Mouse (Mus musculus) embryonic facial prominence, embryonic 15.5 days (tissue): ENCODE data around the gene Mfap2. TPM values are rescaled to one million over a fixed set of nuclear protein-coding genes. Genes with fewer than 3 reads are reported as not detected.

Experiments used
- ATAC-seq: fragments of 200-750 bp; cut with Nextera tagmentation; 2 replicates; pipeline ENCODE4 v1.8.0; 2017; ENCODE audit warnings: low read depth, moderate TSS enrichment; ENCODE audit not compliant: insufficient number of reproducible peaks, low FRiP score, low TSS enrichment
- H3K27ac ChIP-seq: fragments of 300-500 bp; sonication (generic); replicated peaks from 2 replicates; pipeline ENCODE4 v1.5.1; 2015; ENCODE audit warnings: mild to moderate bottlenecking, inconsistent platforms
- H3K27me3 ChIP-seq: fragments of 300-500 bp; sonication (generic); 2 replicates; pipeline ENCODE4 v1.6.1; 2015; ENCODE audit warnings: inconsistent platforms
- H3K36me3 ChIP-seq: fragments of 300-500 bp; sonication (generic); 2 replicates; pipeline ENCODE4 v1.6.1; 2015; ENCODE audit warnings: mild to moderate bottlenecking, inconsistent platforms
- H3K4me1 ChIP-seq: fragments of 300-500 bp; sonication (generic); 2 replicates; pipeline ENCODE4 v1.6.1; 2015; ENCODE audit warnings: inconsistent platforms
- H3K4me2 ChIP-seq: fragments of 300-500 bp; sonication (generic); replicated peaks from 2 replicates; pipeline ENCODE4 v1.6.1; 2015; ENCODE audit warnings: mild to moderate bottlenecking, inconsistent platforms
- H3K4me3 ChIP-seq: fragments of 300-500 bp; sonication (generic); replicated peaks from 2 replicates; pipeline ENCODE4 v1.5.1; 2015; ENCODE audit warnings: mild to moderate bottlenecking, inconsistent platforms
- H3K9ac ChIP-seq: fragments of 300-500 bp; sonication (generic); 2 replicates; pipeline ENCODE4 v1.6.1; 2015; ENCODE audit warnings: inconsistent platforms
- H3K9me3 ChIP-seq: fragments of 300-500 bp; sonication (generic); replicated peaks from 2 replicates; pipeline ENCODE4 v1.6.1; 2016; ENCODE audit warnings: inconsistent platforms
- WGBS: fragments of 180-500 bp; shearing (Covaris S2); methylation state at CpG from one replicate; pipeline ENCODE4 v1.1.7; 2015; 5-methylcytosine and 5-hydroxymethylcytosine counted together
- polyA plus RNA-seq: library from polyadenylated mRNA; unstranded; fragments of >200 nt; fragmentation: Nextera tagmentation; extraction: Ambion mirVana; gene quantifications from 2 replicates; pipeline ENCODE4 v1.2.1, GENCODE M21; 2015

Mfap2 gene
- polyA plus RNA-seq, 1 experiment from 2014 or later = 969 TPM

DNA sequence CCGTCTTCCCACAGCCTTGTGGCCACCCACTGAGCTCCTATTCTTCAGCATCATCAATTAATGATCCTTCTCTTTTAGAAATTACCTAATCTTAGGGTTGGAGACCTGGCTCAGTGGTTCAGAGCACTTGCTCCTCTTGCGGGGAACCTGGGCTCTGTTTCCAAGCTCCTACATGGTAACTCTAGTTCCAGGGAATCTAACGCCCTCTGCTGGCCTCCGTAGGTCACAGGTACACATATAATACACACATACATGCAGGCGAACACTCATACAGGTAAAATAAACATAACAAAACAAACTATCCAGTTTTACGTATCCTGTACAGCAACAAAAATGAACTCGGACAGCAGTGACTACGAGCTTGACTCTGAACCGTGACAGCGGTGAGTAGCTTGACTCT is 46.8 kb downstream of the Mfap2 start:
- ATAC-seq = no peak
- Histone ChIP-seq H3K9me3 (no peaks in the 10 kb centered on the region), H3K27ac (no peak overlapping the region), H3K4me1 (peaks cover 39% of the 10 kb centered on the region), H3K27me3 (no peaks in the 10 kb centered on the region), H3K4me3 (no peak overlapping the region), H3K36me3 (peaks cover 20% of the 10 kb centered on the region), H3K9ac (no peak overlapping the region), H3K4me2 (no peak overlapping the region)
- 93% methylated on average over 10 of the region's 10 CpGs for WGBS

GRCm38 (mm10) chr4:141058835-141059234 is 48.6 kb downstream of the Mfap2 start:
- H3K4me2 ChIP-seq = no peak overlapping the region
- no peak overlapping the region for H3K27ac ChIP-seq
- WGBS = 81% methylated on average over 9 of the region's 9 CpGs
- H3K9me3 ChIP-seq = no peaks in the 10 kb centered on the region
- H3K4me1 ChIP-seq = peaks cover 28% of the 10 kb centered on the region
- ATAC-seq = no peak
- H3K4me3 ChIP-seq = no peak overlapping the region
- H3K9ac ChIP-seq = no peak overlapping the region
- H3K27me3 ChIP-seq = no peaks in the 10 kb centered on the region
- H3K36me3 ChIP-seq = peaks cover 20% of the 10 kb centered on the region

GRCm38 (mm10) chr4:141059616-141060425 is 49.6 kb downstream of the Mfap2 start:
- no peaks in the 10 kb centered on the region for H3K9me3 ChIP-seq
- whole genome bisulfite sequencing = 2% methylated on average over 32 of the region's 32 CpGs
- H3K9ac ChIP-seq = peak overlapping the region; percentile 83
- peak; percentile 34; the same call in 1 of the 2 replicates for ATAC-seq
- H3K27ac ChIP-seq = peak overlapping the region; percentile 93
- H3K36me3 ChIP-seq = peaks cover 18% of the 10 kb centered on the region
- peaks cover 22% of the 10 kb centered on the region for H3K4me1 ChIP-seq
- H3K4me3 ChIP-seq = peak overlapping the region; percentile 71
- H3K4me2 ChIP-seq = peak overlapping the region; percentile 70
- no peaks in the 10 kb centered on the region for H3K27me3 ChIP-seq

DNA sequence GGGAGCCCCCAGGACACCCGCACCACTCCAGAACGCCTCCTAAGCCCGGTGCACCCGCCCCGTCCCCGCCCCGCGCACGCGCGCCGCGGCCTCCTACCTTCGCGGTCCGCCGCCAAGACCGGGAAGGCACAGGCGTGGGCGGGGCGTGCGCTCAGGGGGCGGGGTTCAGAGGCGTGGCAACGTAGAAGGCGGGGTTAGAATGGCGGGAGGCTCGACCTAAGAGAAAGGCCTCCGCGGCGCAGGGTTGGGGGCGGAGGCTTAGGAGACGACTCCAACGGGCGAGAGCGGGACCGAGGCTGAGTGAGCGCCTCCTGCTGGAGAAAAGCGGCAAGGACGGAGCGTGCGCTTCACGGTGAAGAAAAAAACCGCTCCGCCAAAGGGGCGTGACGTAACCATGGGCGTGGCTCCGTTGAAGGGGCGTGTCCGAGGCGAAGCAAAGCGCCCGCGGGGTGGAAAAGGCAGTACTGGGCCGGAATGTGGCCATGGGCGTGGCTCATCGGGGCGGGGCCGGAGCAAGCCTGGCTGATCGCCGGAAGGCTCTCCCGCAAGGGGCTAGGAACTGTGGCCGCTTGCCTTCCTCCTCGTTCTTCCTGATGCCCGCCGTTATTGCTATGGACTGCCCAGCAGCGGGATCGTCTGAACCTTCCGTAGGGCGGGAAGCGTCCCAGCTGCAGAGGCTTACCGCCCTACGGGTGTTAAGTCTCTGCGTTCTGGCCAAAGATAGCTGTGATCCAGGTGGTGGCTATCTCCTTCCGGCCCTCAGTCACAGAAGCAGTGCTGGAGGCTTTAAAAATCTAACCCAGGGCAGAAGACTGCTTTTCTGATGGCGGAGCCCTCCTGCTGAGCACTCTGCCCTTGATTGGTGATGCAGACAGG is 50.4 kb downstream of the Mfap2 start, which contains the start of gene Crocc:
Gene Crocc (minus strand): TSS at position 125 of the 876 bp plus-strand sequence.
- Histone ChIP-seq H3K4me1 (peaks cover 22% of the 10 kb centered on the region), H3K36me3 (peaks cover 16% of the 10 kb centered on the region), H3K27me3 (no peaks in the 10 kb centered on the region), H3K9me3 (no peaks in the 10 kb centered on the region), H3K4me2 (peak within 1 kb of the TSS; percentile 70), H3K27ac (peak within 1 kb of the TSS; percentile 93), H3K4me3 (peak within 1 kb of the TSS; percentile 71), H3K9ac (peak within 1 kb of the TSS; percentile 83)
- ATAC-seq = peak; percentile 97
- WGBS = under 1% methylated on average over 77 of the region's 77 CpGs

- no peak overlapping the region for H3K27ac ChIP-seq
- ATAC-seq = no peak
- no peaks in the 10 kb centered on the region for H3K27me3 ChIP-seq
- no peaks in the 10 kb centered on the region for H3K9me3 ChIP-seq
- H3K4me2 ChIP-seq = no peak overlapping the region
- no peak overlapping the region for H3K9ac ChIP-seq
- H3K4me1 ChIP-seq = peaks cover 22% of the 10 kb centered on the region
- whole genome bisulfite sequencing = 84% methylated on average over 4 of the region's 4 CpGs
- no peak overlapping the region for H3K4me3 ChIP-seq
- H3K36me3 ChIP-seq = peaks cover 39% of the 10 kb centered on the region
Measured at GRCm38 (mm10) chr4:141064104-141064659, 54.0 kb downstream of the Mfap2 start.

GRCm38 (mm10) chr4:141065123-141065522 is 54.9 kb downstream of the Mfap2 start:
- WGBS = 6% methylated on average over 8 of the region's 8 CpGs
- Histone ChIP-seq H3K27me3 (no peaks in the 10 kb centered on the region), H3K4me2 (no peak overlapping the region), H3K9me3 (no peaks in the 10 kb centered on the region), H3K36me3 (peaks cover 48% of the 10 kb centered on the region), H3K9ac (no peak overlapping the region), H3K4me3 (no peak overlapping the region), H3K27ac (no peak overlapping the region), H3K4me1 (peaks cover 13% of the 10 kb centered on the region; the same call in 1 of the 2 replicates)
- ATAC-seq = no peak

Other genes with a start within 250 kb of the Mfap2 start
- gene Padi4, start 236.2 kb upstream of the Mfap2 start, polyA plus RNA-seq = 1.7 and 1.9 TPM in 2 replicates
- gene Padi3, start 199.8 kb upstream of the Mfap2 start, polyA plus RNA-seq = 2.4 and 4.4 TPM in 2 replicates
- 0.85 and 1.0 TPM in 2 replicates for gene Padi1, start 164.6 kb upstream of the Mfap2 start, polyA plus RNA-seq
- gene Padi2, start 104.1 kb upstream of the Mfap2 start, polyA plus RNA-seq = 15.3 and 21.4 TPM in 2 replicates
- gene Sdhb, start 49.2 kb upstream of the Mfap2 start, polyA plus RNA-seq = 356 and 362 TPM in 2 replicates
- 47.2 and 48.1 TPM in 2 replicates for gene Atp13a2, start 23.5 kb upstream of the Mfap2 start, polyA plus RNA-seq
- gene Crocc, start 50.1 kb downstream of the Mfap2 start, polyA plus RNA-seq = 6.9 and 7.0 TPM in 2 replicates
- 88.0 and 93.4 TPM in 2 replicates for gene Necap2, start 67.9 kb downstream of the Mfap2 start, polyA plus RNA-seq
- gene Spata21, start 77.9 kb downstream of the Mfap2 start, polyA plus RNA-seq = 0.20 and 0.28 TPM in 2 replicates
- gene Szrd1, start 129.4 kb downstream of the Mfap2 start, polyA plus RNA-seq = 43.9 and 45.1 TPM in 2 replicates
- gene Fbxo42, start 137.5 kb downstream of the Mfap2 start, polyA plus RNA-seq = 23.7 and 25.8 TPM in 2 replicates
- gene Rsg1, start 203.5 kb downstream of the Mfap2 start, polyA plus RNA-seq = 6.8 and 8.1 TPM in 2 replicates
- 25.6 and 27.7 TPM in 2 replicates for gene Arhgef19, start 229.1 kb downstream of the Mfap2 start, polyA plus RNA-seq